Mouse (Mus musculus) megakaryocyte, embryonic 14.5 days (primary cell): Measurements from ENCODE around the gene Vkorc1l1. TPM values are rescaled to one million over a fixed set of nuclear protein-coding genes. Genes with fewer than 3 reads are reported as not detected.

Source experiments
- H3K27me3 ChIP-seq: replicated peaks from 2 replicates; pipeline ENCODE3; 2012; ENCODE audit warnings: inconsistent platforms
- H3K36me3 ChIP-seq: replicated peaks from 2 replicates; pipeline ENCODE3; 2012; ENCODE audit warnings: low read length, inconsistent platforms, mixed read lengths
- H3K4me1 ChIP-seq: 2 replicates; pipeline ENCODE4 v1.6.1; 2012; ENCODE audit warnings: inconsistent platforms
- H3K4me3 ChIP-seq: replicated peaks from 2 replicates; pipeline ENCODE3; 2012; ENCODE audit warnings: moderate library complexity, mild to moderate bottlenecking, inconsistent platforms
- H3K9me3 ChIP-seq: 2 replicates; pipeline ENCODE4 v1.6.1; 2012; ENCODE audit warnings: inconsistent platforms
- FLI1 ChIP-seq: IDR thresholded peaks from 2 replicates; pipeline ENCODE4 v1.6.1; 2012; ENCODE audit warnings: low read length, inconsistent platforms, mixed read lengths
- GATA1 ChIP-seq: IDR thresholded peaks from 3 replicates; pipeline ENCODE4 v1.6.1; 2012; ENCODE audit warnings: mixed read lengths, low read length, inconsistent platforms, borderline replicate concordance
- polyA plus RNA-seq: library from polyadenylated mRNA; stranded (reverse); fragments of >175 nt; gene quantifications from 2 replicates; pipeline ENCODE4 v1.2.3, GENCODE M21; 2012; ENCODE audit warnings: low replicate concordance; ENCODE audit not compliant: insufficient read depth

Gene Vkorc1l1
- polyA plus RNA-seq, 1 experiment, result 3.5 TPM

GRCm38 (mm10) chr5:129997700-129998099 lies 55.9 kb downstream of the Vkorc1l1 start:
- TF ChIP-seq FLI1 (no peak), GATA1 (no peak)
- Histone ChIP-seq H3K27me3 (no peaks in the 10 kb centered on the region), H3K36me3 (peaks cover 81% of the 10 kb centered on the region), H3K4me3 (peak overlapping the region; percentile 1), H3K9me3 (no peaks in the 10 kb centered on the region), H3K4me1 (peaks cover 32% of the 10 kb centered on the region)

- H3K4me3 ChIP-seq, result no peak overlapping the region
- H3K9me3 ChIP-seq, result no peaks in the 10 kb centered on the region
- H3K36me3 ChIP-seq, result peaks cover 67% of the 10 kb centered on the region
- H3K27me3 ChIP-seq, result no peaks in the 10 kb centered on the region
- no peak for TF ChIP-seq FLI1
- no peak for TF ChIP-seq GATA1
- H3K4me1 ChIP-seq, result peaks cover 40% of the 10 kb centered on the region
Observed at GRCm38 (mm10) chr5:129999097-129999496, 57.3 kb downstream of the Vkorc1l1 start.

- Histone ChIP-seq H3K4me3 (peak overlapping the region; percentile 94), H3K9me3 (peaks cover 14% of the 10 kb centered on the region), H3K27me3 (no peaks in the 10 kb centered on the region), H3K36me3 (peaks cover 56% of the 10 kb centered on the region), H3K4me1 (peaks cover 36% of the 10 kb centered on the region)
- TF ChIP-seq GATA1 (no peak), FLI1 (no peak)
Observed at GRCm38 (mm10) chr5:130000735-130001134, 59.0 kb downstream of the Vkorc1l1 start.

GRCm38 (mm10) chr5:130001356-130001987 lies 59.7 kb downstream of the Vkorc1l1 start:
- Histone ChIP-seq H3K27me3 (no peaks in the 10 kb centered on the region), H3K36me3 (peaks cover 48% of the 10 kb centered on the region), H3K4me1 (peaks cover 36% of the 10 kb centered on the region), H3K9me3 (peaks cover 18% of the 10 kb centered on the region), H3K4me3 (peak overlapping the region; percentile 94)
- no peak for TF ChIP-seq FLI1
- TF ChIP-seq GATA1, result no peak

GRCm38 (mm10) chr5:130002301-130003146 lies 60.8 kb downstream of the Vkorc1l1 start, which contains the start of gene Gusb:
Gusb (minus strand) TSS chr5:130003049.
- TF ChIP-seq FLI1 (no peak), GATA1 (no peak)
- H3K9me3 ChIP-seq, result peaks cover 18% of the 10 kb centered on the region
- no peaks in the 10 kb centered on the region for H3K27me3 ChIP-seq
- peaks cover 38% of the 10 kb centered on the region for H3K36me3 ChIP-seq
- H3K4me3 ChIP-seq, result peak within 1 kb of the TSS; percentile 94
- H3K4me1 ChIP-seq, result peaks cover 36% of the 10 kb centered on the region

GRCm38 (mm10) chr5:130003229-130003628 lies 61.5 kb downstream of the Vkorc1l1 start:
- TF ChIP-seq GATA1, result no peak
- TF ChIP-seq FLI1, result no peak
- H3K4me3 ChIP-seq, result peak overlapping the region; percentile 94
- no peaks in the 10 kb centered on the region for H3K27me3 ChIP-seq
- H3K9me3 ChIP-seq, result peaks cover 18% of the 10 kb centered on the region
- H3K36me3 ChIP-seq, result peaks cover 31% of the 10 kb centered on the region
- peaks cover 32% of the 10 kb centered on the region for H3K4me1 ChIP-seq

- H3K36me3 ChIP-seq, result peaks cover 30% of the 10 kb centered on the region
- TF ChIP-seq FLI1 (no peak), GATA1 (no peak)
- no peak overlapping the region for H3K4me3 ChIP-seq
- H3K9me3 ChIP-seq, result peaks cover 43% of the 10 kb centered on the region
- H3K27me3 ChIP-seq, result no peaks in the 10 kb centered on the region
- peaks cover 9% of the 10 kb centered on the region for H3K4me1 ChIP-seq
Observed at GRCm38 (mm10) chr5:130007344-130007743, 65.6 kb downstream of the Vkorc1l1 start.

- Histone ChIP-seq H3K36me3 (peaks cover 38% of the 10 kb centered on the region), H3K4me1 (peaks cover 5% of the 10 kb centered on the region), H3K27me3 (no peaks in the 10 kb centered on the region), H3K9me3 (peaks cover 43% of the 10 kb centered on the region), H3K4me3 (no peak overlapping the region)
- TF ChIP-seq FLI1 (no peak), GATA1 (no peak)
Observed at GRCm38 (mm10) chr5:130008034-130008590, 66.3 kb downstream of the Vkorc1l1 start.

GRCm38 (mm10) chr5:130009784-130010183 lies 68.0 kb downstream of the Vkorc1l1 start:
- H3K9me3 ChIP-seq, result peaks cover 38% of the 10 kb centered on the region
- peaks cover 52% of the 10 kb centered on the region for H3K36me3 ChIP-seq
- TF ChIP-seq FLI1 (no peak), GATA1 (no peak)
- H3K4me1 ChIP-seq, result no peaks in the 10 kb centered on the region
- no peak overlapping the region for H3K4me3 ChIP-seq
- H3K27me3 ChIP-seq, result no peaks in the 10 kb centered on the region

- Histone ChIP-seq H3K27me3 (no peaks in the 10 kb centered on the region), H3K4me3 (no peak overlapping the region), H3K36me3 (peaks cover 63% of the 10 kb centered on the region), H3K9me3 (peaks cover 26% of the 10 kb centered on the region), H3K4me1 (no peaks in the 10 kb centered on the region; the same call in 1 of the 2 replicates)
- TF ChIP-seq FLI1 (no peak), GATA1 (no peak)
Observed at GRCm38 (mm10) chr5:130010961-130011360, 69.2 kb downstream of the Vkorc1l1 start.
